ENCODE assay signal across 11 mouse cellular contexts in the genomic region with DNA sequence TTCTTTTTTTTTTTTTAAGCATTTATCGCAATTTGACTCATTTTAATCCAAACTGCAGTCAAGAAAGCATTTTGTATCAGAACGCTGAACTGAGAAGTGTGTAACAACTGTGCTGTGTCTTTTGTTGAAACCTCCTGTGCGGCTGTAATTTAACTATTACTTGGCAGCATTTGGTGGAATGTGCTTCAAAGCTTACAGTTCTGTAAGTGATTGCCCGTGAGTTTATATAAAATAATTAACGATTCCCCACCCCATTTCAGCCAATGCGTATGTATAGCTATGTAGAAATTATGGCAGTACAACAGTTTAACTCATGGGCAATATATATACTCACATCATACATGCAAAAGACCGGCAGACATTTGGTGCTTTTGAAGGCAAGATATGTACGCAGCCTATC.
DNase-seq lines count a peak whose midpoint lies in the region; ATAC-seq and TF ChIP-seq lines count a peak whose summit lies in the region.
"Had no signal": no experiment of that assay in that cellular context is flagged by ENCODE, and none has a peak within 500 bp of the region (broad histone marks: within the 10 kb centered on the region; RNA-seq: fewer than 3 reads in every experiment).

No protein-coding gene starts in this region.

- H3K4me1 ChIP-seq in heart, embryonic 14.5 days (ENCODE audit: control insufficient read depth in 2 of 2, insufficient read depth in 2 of 2, low read length in 2 of 2) = peaks cover 4 to 14% of the 10 kb centered on the region in 2 experiments; a peak in 3 of 4 replicates
- H3K4me1 ChIP-seq in midbrain, embryonic 11.5 days (ENCODE audit: control insufficient read depth, insufficient read depth, low read length) = peaks cover 39% of the 10 kb centered on the region
- no peaks in the 10 kb centered on the region for H3K4me1 ChIP-seq in thymus, adult 2 months (replicated peaks; ENCODE audit: control insufficient read depth, insufficient read depth, low read length)

- H3K27me3 ChIP-seq in heart, embryonic 14.5 days (ENCODE audit: control insufficient read depth, insufficient read depth, low read length) = no peaks in the 10 kb centered on the region
- no peaks in the 10 kb centered on the region for H3K27me3 ChIP-seq in midbrain, embryonic 11.5 days (ENCODE audit: control insufficient read depth, insufficient read depth, low read length)
- H3K27me3 ChIP-seq in thymus, adult 2 months (ENCODE audit: control insufficient read depth, insufficient read depth, low read length) = peaks cover 3% of the 10 kb centered on the region; the same call in 1 of the 2 replicates

- peaks cover 25% of the 10 kb centered on the region for H3K36me3 ChIP-seq in heart, embryonic 14.5 days (ENCODE audit: control insufficient read depth, insufficient read depth, low read length)
- H3K36me3 ChIP-seq in midbrain, embryonic 11.5 days (ENCODE audit: control insufficient read depth, insufficient read depth, low read length) = peaks cover 8% of the 10 kb centered on the region
- H3K36me3 ChIP-seq in thymus, adult 2 months (ENCODE audit: control insufficient read depth, insufficient read depth, low read length) = no peaks in the 10 kb centered on the region

- peak overlapping the region; percentile 78 for H3K9ac ChIP-seq in heart, embryonic 14.5 days (ENCODE audit: low read length)
- H3K9ac ChIP-seq in midbrain, embryonic 11.5 days (ENCODE audit: low read length) = peak overlapping the region; percentile 85

- 63% methylated on average over 8 of the region's 8 CpGs for WGBS in heart, embryonic 14.5 days
- WGBS in midbrain, embryonic 11.5 days = 41% methylated on average over 8 of the region's 8 CpGs
- WGBS in thymus, adult 2 months = 84% methylated on average over 8 of the region's 8 CpGs

- H3K4me3 ChIP-seq in heart, embryonic 14.5 days (ENCODE audit: control insufficient read depth in 1 of 2, insufficient read depth in 1 of 2, low read depth in 1 of 2, low read length in 2 of 2) = peak overlapping the region; percentile 27 to 54; a peak in 3 of 4 replicates
- peak overlapping the region; percentile 61 for H3K4me3 ChIP-seq in midbrain, embryonic 11.5 days (ENCODE audit: low read depth, low read length)
- H3K4me3 ChIP-seq in thymus, adult 2 months (ENCODE audit: control insufficient read depth, insufficient read depth, low read length) = no peak overlapping the region

- no peaks in the 10 kb centered on the region for H3K9me3 ChIP-seq in heart, embryonic 14.5 days (ENCODE audit: control insufficient read depth, low read length)
- H3K9me3 ChIP-seq in midbrain, embryonic 11.5 days (ENCODE audit: control insufficient read depth, low read length) = no peaks in the 10 kb centered on the region

- DNase-seq in heart, postnatal 10 days = no peak
- peak; percentile 49 for DNase-seq in NIH3T3 (ENCODE audit: low read depth)
- peak; percentile 32 for DNase-seq in forelimb bud, embryonic 11.5 days (ENCODE audit: low read depth, low spot score)
- no peak for DNase-seq in midbrain, embryonic 11.5 days (ENCODE audit: low spot score, missing footprints)
- DNase-seq in thymus, adult 2 months = no peak
- no peak for DNase-seq in yolk sac, embryonic 10.5 days (ENCODE audit: low spot score)
- no peak for DNase-seq in cerebellum, adult 9-11 months
- DNase-seq: adrenal gland, postnatal 36 days; kidney, postnatal 25 days had no signal

- peak overlapping the region; percentile 74 for H3K4me2 ChIP-seq in heart, embryonic 14.5 days (ENCODE audit: low read length)
- H3K4me2 ChIP-seq in midbrain, embryonic 11.5 days = peak overlapping the region; percentile 53

- TF ChIP-seq CTCF in thymus, adult 2 months (IDR thresholded peaks at IDR 0.05; ENCODE audit: borderline replicate concordance, control insufficient read depth, extremely low read depth, insufficient read depth, low read length, poor library complexity) = no peak

- intact Hi-C loops in heart, postnatal 10 days (cut with DNase I) = no loop called here

- no peak for ATAC-seq in heart, embryonic 14.5 days (ENCODE audit: insufficient number of reproducible peaks, insufficient read depth, low FRiP score, low read depth)
- ATAC-seq in midbrain, embryonic 11.5 days (ENCODE audit: low FRiP score) = no peak
- ATAC-seq: CD4-positive, CD25-positive, alpha-beta regulatory T cell, adult 4 months had no signal

- TF ChIP-seq POLR2A in thymus, adult 2 months (IDR thresholded peaks at IDR 0.05; ENCODE audit: control insufficient read depth, extremely low read depth, insufficient read depth, low read length, poor library complexity) = no peak

- peak overlapping the region; percentile 51 to 67; a peak in 3 of 4 replicates for H3K27ac ChIP-seq in heart, embryonic 14.5 days (replicated peaks in 1 of 2; ENCODE audit: control insufficient read depth in 1 of 2, insufficient read depth in 1 of 2, low read depth in 2 of 2, low read length in 2 of 2)
- peak overlapping the region; percentile 90 for H3K27ac ChIP-seq in midbrain, embryonic 11.5 days (ENCODE audit: low read depth, low read length)
- no peak overlapping the region for H3K27ac ChIP-seq in thymus, adult 2 months (ENCODE audit: control insufficient read depth, insufficient read depth, low read length)

Comparison
In these comparisons a context has a peak if more than half of its experiments do, and no peak if none do; other contexts are left out.
1. DNase-seq: peak in NIH3T3 (single experiment) and forelimb bud, embryonic 11.5 days (single experiment); none in heart, postnatal 10 days (0 of 2), midbrain, embryonic 11.5 days (single experiment), thymus, adult 2 months (single experiment), yolk sac, embryonic 10.5 days (single experiment) and cerebellum, adult 9-11 months (single experiment).